Mouse (Mus musculus): ENCODE measurements around the gene Mettl7b. TPM values are rescaled to one million over a fixed set of nuclear protein-coding genes. Genes with fewer than 3 reads are reported as not detected.

Gene Mettl7b
- polyA plus RNA-seq, 1 experiment from 2014 or later, result 0.13 TPM

- Histone ChIP-seq H3K4me1 (peaks cover 34% of the 10 kb centered on the region), H3K4me2 (replicated peaks) (peak within 1 kb of the TSS; percentile 57), H3K27ac (peak within 1 kb of the TSS; percentile 77), H3K9me3 (no peaks in the 10 kb centered on the region), H3K9ac (peak within 1 kb of the TSS; percentile 71), H3K4me3 (peak within 1 kb of the TSS; percentile 79), H3K36me3 (no peaks in the 10 kb centered on the region), H3K27me3 (peaks cover 15% of the 10 kb centered on the region; the same call in 1 of the 2 replicates)
- 66% methylated on average over 9 of the region's 9 CpGs for WGBS
- ATAC-seq (ENCODE audit: insufficient number of reproducible peaks, insufficient read depth, low FRiP score, low TSS enrichment), result no peak
These were observed 36.9 kb downstream of the Mettl7b start, which contains the start of gene Bloc1s1 for GRCm38 (mm10) chr10:128923935-128924334. TSS of gene Bloc1s1 (minus strand) at chr10:128924035.

GRCm38 (mm10) chr10:128923013-128923691 lies 37.6 kb downstream of the Mettl7b start:
- peaks cover 35% of the 10 kb centered on the region for H3K4me1 ChIP-seq
- H3K27me3 ChIP-seq, result peaks cover 9% of the 10 kb centered on the region; the same call in 1 of the 2 replicates
- H3K4me2 ChIP-seq (replicated peaks), result peak overlapping the region; percentile 57
- peak overlapping the region; percentile 79 for H3K4me3 ChIP-seq
- H3K27ac ChIP-seq, result peak overlapping the region; percentile 77
- whole genome bisulfite sequencing, result under 1% methylated on average over 42 of the region's 42 CpGs
- no peaks in the 10 kb centered on the region for H3K9me3 ChIP-seq
- peaks cover 5% of the 10 kb centered on the region for H3K36me3 ChIP-seq
- ATAC-seq (ENCODE audit: insufficient number of reproducible peaks, insufficient read depth, low FRiP score, low TSS enrichment), result peak; percentile 86
- H3K9ac ChIP-seq, result peak overlapping the region; percentile 71

GRCm38 (mm10) chr10:128922822-128923012 lies 38.1 kb downstream of the Mettl7b start, which contains the start of gene Rdh5:
TSS of gene Rdh5 (minus strand) at chr10:128922888.
- Histone ChIP-seq H3K27me3 (0 out of 2 replicates have a peak, but pooled peaks cover 4% of the 10 kb centered on the region), H3K9ac (peak within 1 kb of the TSS; percentile 71), H3K27ac (peak within 1 kb of the TSS; percentile 77), H3K4me1 (peaks cover 35% of the 10 kb centered on the region), H3K9me3 (no peaks in the 10 kb centered on the region), H3K4me2 (replicated peaks) (peak within 1 kb of the TSS; percentile 57), H3K4me3 (peak within 1 kb of the TSS; percentile 79), H3K36me3 (peaks cover 9% of the 10 kb centered on the region)
- WGBS, result 24% methylated on average over 1 of the region's 1 CpGs
- no peak for ATAC-seq (ENCODE audit: insufficient number of reproducible peaks, insufficient read depth, low FRiP score, low TSS enrichment)

DNA sequence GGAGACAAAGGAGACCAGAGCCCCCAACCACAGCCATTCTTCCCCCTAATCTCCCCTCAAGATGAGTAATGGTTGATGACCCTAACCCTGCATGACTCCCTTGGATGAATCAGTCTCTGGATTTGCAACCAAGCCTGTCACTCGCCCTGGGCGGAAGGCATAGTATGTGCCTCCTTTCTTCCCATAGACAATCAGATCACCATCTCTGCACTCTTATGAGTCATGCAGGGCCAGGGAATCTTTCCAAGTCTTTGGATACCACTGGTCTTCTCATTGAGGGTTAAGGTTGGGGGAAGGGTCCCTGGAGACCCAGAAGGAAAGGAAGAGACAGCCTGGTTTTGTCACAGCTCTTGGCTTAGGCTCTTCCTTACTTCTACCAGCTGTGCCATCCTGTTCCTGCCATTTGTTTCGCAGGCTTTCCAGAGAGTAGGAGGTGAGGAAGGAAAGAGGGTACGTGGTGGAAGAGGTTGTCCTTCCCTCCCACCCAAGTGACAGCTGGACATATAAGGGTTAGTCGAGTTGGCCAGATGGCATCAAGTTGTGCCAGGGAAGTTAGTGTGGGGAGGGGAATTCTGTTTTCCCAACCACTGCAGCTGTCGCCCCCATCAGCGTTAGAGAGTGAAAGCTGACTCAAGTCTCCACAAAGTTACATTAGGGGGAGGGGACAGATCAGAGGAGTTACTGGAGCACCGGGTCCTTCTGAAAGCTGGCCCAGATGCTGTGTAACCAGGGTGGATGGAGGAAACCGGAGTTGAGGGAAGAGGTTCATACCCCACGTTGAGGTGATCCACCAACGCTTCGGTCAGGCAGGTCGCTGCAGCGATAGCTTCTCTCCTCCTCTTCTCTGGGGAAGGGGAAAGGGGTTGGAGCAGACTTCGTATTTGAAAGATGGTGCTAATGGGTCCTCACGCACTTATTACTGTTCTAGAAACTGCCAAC lies 38.6 kb downstream of the Mettl7b start:
- no peaks in the 10 kb centered on the region for H3K9me3 ChIP-seq
- no peaks in the 10 kb centered on the region for H3K27me3 ChIP-seq
- peak overlapping the region; percentile 79 for H3K4me3 ChIP-seq
- H3K27ac ChIP-seq, result no peak overlapping the region
- H3K9ac ChIP-seq, result peak overlapping the region; percentile 71
- peaks cover 15% of the 10 kb centered on the region for H3K36me3 ChIP-seq
- peaks cover 35% of the 10 kb centered on the region for H3K4me1 ChIP-seq
- 73% methylated on average over 16 of the region's 16 CpGs for WGBS
- no peak for ATAC-seq (ENCODE audit: insufficient number of reproducible peaks, insufficient read depth, low FRiP score, low TSS enrichment)
- peak overlapping the region; percentile 57 for H3K4me2 ChIP-seq (replicated peaks)

GRCm38 (mm10) chr10:128921251-128921650 lies 39.5 kb downstream of the Mettl7b start:
- 0 out of 2 replicates have a peak overlapping the region, but pooled peaks have one; percentile 0 for H3K4me2 ChIP-seq (replicated peaks)
- H3K4me1 ChIP-seq, result peaks cover 35% of the 10 kb centered on the region
- no peaks in the 10 kb centered on the region for H3K9me3 ChIP-seq
- no peak for ATAC-seq (ENCODE audit: insufficient number of reproducible peaks, insufficient read depth, low FRiP score, low TSS enrichment)
- 68% methylated on average over 1 of the region's 1 CpGs for WGBS
- no peak overlapping the region for H3K4me3 ChIP-seq
- no peaks in the 10 kb centered on the region for H3K27me3 ChIP-seq
- H3K27ac ChIP-seq, result 0 out of 2 replicates have a peak overlapping the region, but pooled peaks have one; percentile 69
- peak overlapping the region; percentile 0; the same call in 1 of the 2 replicates for H3K9ac ChIP-seq
- H3K36me3 ChIP-seq, result peaks cover 24% of the 10 kb centered on the region

DNA sequence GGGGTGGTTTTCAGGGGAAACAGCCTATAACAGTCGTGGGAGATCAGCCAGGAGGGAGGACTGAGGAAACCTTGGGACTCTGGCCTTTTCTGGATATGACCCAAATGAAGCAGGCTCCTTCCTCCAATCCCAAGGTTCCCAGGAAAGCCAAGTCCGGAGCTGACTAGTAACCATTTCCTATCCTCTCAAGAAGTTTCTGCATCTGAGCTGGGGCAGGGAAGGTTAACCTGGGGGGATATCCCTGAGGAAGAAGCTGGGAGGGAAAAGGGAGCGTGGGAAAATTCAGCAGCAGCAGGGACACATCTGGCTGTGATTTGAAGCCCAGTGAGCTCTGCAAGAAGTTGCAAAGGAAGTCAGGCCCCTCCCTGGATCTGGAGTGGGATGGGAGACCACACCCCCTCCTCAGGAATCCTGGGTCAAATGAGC lies 40.0 kb downstream of the Mettl7b start:
- 33% methylated on average over 3 of the region's 3 CpGs for WGBS
- no peak overlapping the region for H3K9ac ChIP-seq
- peak overlapping the region; percentile 69; the same call in 1 of the 2 replicates for H3K27ac ChIP-seq
- no peak overlapping the region for H3K4me2 ChIP-seq (replicated peaks)
- no peaks in the 10 kb centered on the region for H3K9me3 ChIP-seq
- no peaks in the 10 kb centered on the region for H3K27me3 ChIP-seq
- peaks cover 35% of the 10 kb centered on the region for H3K4me1 ChIP-seq
- H3K4me3 ChIP-seq, result no peak overlapping the region
- ATAC-seq (ENCODE audit: insufficient number of reproducible peaks, insufficient read depth, low FRiP score, low TSS enrichment), result no peak
- H3K36me3 ChIP-seq, result peaks cover 27% of the 10 kb centered on the region

GRCm38 (mm10) chr10:128919966-128920365 lies 40.8 kb downstream of the Mettl7b start:
- no peaks in the 10 kb centered on the region for H3K9me3 ChIP-seq
- H3K4me2 ChIP-seq (replicated peaks), result no peak overlapping the region
- WGBS, result 75% methylated on average over 7 of the region's 7 CpGs
- no peak overlapping the region for H3K27ac ChIP-seq
- H3K27me3 ChIP-seq, result no peaks in the 10 kb centered on the region
- no peak for ATAC-seq (ENCODE audit: insufficient number of reproducible peaks, insufficient read depth, low FRiP score, low TSS enrichment)
- H3K9ac ChIP-seq, result no peak overlapping the region
- peaks cover 35% of the 10 kb centered on the region for H3K4me1 ChIP-seq
- no peak overlapping the region for H3K4me3 ChIP-seq
- peaks cover 33% of the 10 kb centered on the region for H3K36me3 ChIP-seq

- Histone ChIP-seq H3K9me3 (no peaks in the 10 kb centered on the region), H3K9ac (no peak overlapping the region), H3K36me3 (peaks cover 40% of the 10 kb centered on the region), H3K4me2 (replicated peaks) (no peak overlapping the region), H3K27me3 (no peaks in the 10 kb centered on the region), H3K27ac (no peak overlapping the region; the same call in 1 of the 2 replicates), H3K4me1 (peaks cover 35% of the 10 kb centered on the region), H3K4me3 (no peak overlapping the region)
- no peak for ATAC-seq (ENCODE audit: insufficient number of reproducible peaks, insufficient read depth, low FRiP score, low TSS enrichment)
- 19% methylated on average over 6 of the region's 6 CpGs for WGBS
These were observed 41.6 kb downstream of the Mettl7b start for GRCm38 (mm10) chr10:128919203-128919631.

- no peak overlapping the region for H3K4me2 ChIP-seq (replicated peaks)
- WGBS, result 81% methylated on average over 7 of the region's 7 CpGs
- H3K9ac ChIP-seq, result no peak overlapping the region
- no peak overlapping the region for H3K27ac ChIP-seq
- peaks cover 31% of the 10 kb centered on the region for H3K4me1 ChIP-seq
- no peaks in the 10 kb centered on the region for H3K9me3 ChIP-seq
- no peak overlapping the region for H3K4me3 ChIP-seq
- ATAC-seq (ENCODE audit: insufficient number of reproducible peaks, insufficient read depth, low FRiP score, low TSS enrichment), result no peak
- no peaks in the 10 kb centered on the region for H3K27me3 ChIP-seq
- H3K36me3 ChIP-seq, result peaks cover 48% of the 10 kb centered on the region
These were observed 42.5 kb downstream of the Mettl7b start for GRCm38 (mm10) chr10:128918246-128918645.

DNA sequence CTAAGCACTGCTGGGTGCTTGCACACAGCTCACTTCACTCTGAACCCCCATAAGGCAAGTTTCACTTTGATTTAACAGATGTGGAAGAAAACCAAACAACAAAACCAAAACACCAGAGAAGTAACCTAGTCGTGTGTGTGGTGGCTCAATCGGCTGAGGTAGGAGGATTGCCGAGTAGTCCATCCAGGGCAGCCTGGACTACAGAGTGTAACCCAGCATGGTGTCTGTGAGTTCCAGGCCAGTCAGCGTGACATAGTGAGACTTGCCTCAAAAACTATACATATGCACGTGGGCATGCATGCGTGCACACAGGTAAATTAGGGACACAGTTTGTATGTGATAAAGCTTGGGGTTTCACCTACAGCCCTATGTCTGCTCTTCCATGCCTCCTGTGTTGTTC lies 43.4 kb downstream of the Mettl7b start:
- H3K4me2 ChIP-seq (replicated peaks), result no peak overlapping the region
- H3K4me1 ChIP-seq, result peaks cover 32% of the 10 kb centered on the region
- H3K4me3 ChIP-seq, result no peak overlapping the region
- no peak overlapping the region for H3K27ac ChIP-seq
- H3K27me3 ChIP-seq, result no peaks in the 10 kb centered on the region
- peaks cover 54% of the 10 kb centered on the region for H3K36me3 ChIP-seq
- no peak for ATAC-seq (ENCODE audit: insufficient number of reproducible peaks, insufficient read depth, low FRiP score, low TSS enrichment)
- no peaks in the 10 kb centered on the region for H3K9me3 ChIP-seq
- WGBS, result 90% methylated on average over 6 of the region's 6 CpGs
- H3K9ac ChIP-seq, result no peak overlapping the region

DNA sequence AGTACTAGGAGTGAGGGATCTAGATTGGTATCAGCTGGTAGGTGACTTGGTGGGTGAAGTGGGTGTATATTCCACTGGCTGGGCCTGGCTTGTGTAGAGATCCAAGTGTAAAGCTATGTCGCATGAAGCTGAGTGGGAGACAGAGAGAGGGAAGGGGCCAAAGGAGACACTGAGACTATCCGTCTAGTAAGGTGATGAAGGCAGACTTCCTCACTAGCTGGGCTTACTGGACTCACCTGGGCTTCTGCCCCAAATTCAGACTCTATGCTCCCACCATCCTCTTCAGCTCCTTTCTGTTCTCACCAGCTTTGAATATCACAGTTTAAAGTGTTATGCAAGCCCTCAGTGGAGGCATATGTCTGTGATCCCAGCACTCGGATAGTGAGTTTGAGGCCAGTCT lies 44.1 kb downstream of the Mettl7b start:
- Histone ChIP-seq H3K4me3 (no peak overlapping the region), H3K4me2 (replicated peaks) (no peak overlapping the region), H3K9ac (no peak overlapping the region), H3K4me1 (peaks cover 30% of the 10 kb centered on the region), H3K9me3 (no peaks in the 10 kb centered on the region), H3K27ac (no peak overlapping the region), H3K36me3 (peaks cover 61% of the 10 kb centered on the region), H3K27me3 (no peaks in the 10 kb centered on the region)
- WGBS, result 89% methylated on average over 3 of the region's 3 CpGs
- no peak for ATAC-seq (ENCODE audit: insufficient number of reproducible peaks, insufficient read depth, low FRiP score, low TSS enrichment)
